Mouse (Mus musculus): ENCODE data around the gene Eif2b2.

Gene Eif2b2

DNA sequence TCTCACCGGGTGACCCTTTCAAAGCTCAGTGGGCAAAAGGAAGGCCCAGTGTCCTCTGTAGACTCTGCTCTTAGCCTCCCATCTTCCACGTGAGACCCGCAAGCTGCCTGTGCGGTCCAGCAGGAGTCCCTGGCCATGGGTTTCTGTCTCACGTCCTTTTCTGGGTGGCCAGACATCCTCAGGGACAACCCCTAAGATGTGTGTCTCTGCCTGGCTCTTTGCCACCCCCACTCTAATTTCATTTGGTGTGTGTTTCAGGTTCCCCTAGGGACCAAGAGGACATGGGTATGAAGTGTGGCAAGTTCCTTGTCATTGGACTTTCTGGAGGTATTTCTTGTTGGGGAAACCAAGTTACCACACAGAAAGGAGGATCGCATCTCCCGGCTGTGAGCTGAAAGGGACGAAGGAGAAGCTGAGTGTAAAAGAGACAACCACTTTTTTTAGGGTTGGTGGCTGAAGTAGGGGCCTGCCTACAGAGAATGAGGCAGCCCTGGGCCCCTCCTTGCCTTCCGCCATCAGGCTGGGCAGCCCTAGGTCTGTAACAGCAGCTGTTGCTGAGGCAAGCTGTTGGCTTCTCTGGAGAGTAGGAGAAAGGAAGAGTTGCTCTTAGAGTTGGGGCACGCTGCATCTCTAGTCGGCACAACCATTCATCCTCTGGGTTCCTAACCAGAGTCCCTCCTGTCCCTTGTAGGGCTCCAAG lies 25.2 kb upstream of the Eif2b2 start:
- DNase-seq (ENCODE audit: extremely low read depth, insufficient read length, low spot score), result no peak

DNA sequence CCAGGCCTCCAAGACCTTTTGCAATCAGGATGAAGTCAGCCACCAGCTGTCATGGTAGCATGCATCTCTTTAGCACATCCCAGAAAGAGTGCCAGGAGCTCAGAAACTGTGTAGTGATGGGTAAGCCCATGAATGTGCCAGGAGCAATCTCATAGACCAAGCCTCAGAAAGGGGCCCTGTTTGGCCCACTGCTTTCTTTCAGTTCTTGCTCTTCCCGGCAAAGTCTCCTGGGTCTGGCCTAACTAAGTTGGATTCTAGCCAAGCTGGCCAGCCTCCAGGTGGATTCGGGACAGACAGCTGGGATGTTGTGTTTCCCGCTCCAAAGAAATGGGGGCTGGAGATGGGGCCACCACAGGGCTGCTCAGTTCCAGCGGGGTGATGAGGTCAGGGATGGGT lies 24.7 kb upstream of the Eif2b2 start:
- peak; percentile 36 for DNase-seq (ENCODE audit: extremely low read depth, insufficient read length, low spot score)

GRCm38 (mm10) chr12:85195086-85195485 lies 24.2 kb upstream of the Eif2b2 start:
- DNase-seq (ENCODE audit: extremely low read depth, insufficient read length, low spot score), result no peak

- no peak for DNase-seq (ENCODE audit: extremely low read depth, insufficient read length, low spot score)
Observed at GRCm38 (mm10) chr12:85196191-85196590, 23.1 kb upstream of the Eif2b2 start.

DNA sequence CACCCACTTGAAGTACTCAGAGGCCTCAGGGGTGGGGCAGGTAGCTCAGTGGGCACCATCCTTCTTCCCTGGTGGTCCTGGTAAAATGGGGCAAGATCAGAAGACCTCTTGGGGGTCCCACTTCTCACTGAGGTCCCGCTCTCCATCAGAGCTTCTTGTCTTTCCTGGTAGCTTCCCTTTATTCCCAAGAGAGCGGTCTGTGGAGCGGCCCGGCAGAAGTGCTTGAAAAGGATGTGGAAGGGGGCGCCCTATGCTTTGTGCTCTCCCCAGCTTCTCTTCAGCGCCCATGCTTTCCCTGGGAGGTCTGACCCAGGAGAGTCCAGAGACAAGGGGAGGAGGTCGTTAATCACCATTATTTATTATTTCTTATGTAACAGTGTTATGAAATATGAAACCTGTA lies 21.9 kb upstream of the Eif2b2 start:
- no peak for DNase-seq (ENCODE audit: extremely low read depth, insufficient read length, low spot score)

DNA sequence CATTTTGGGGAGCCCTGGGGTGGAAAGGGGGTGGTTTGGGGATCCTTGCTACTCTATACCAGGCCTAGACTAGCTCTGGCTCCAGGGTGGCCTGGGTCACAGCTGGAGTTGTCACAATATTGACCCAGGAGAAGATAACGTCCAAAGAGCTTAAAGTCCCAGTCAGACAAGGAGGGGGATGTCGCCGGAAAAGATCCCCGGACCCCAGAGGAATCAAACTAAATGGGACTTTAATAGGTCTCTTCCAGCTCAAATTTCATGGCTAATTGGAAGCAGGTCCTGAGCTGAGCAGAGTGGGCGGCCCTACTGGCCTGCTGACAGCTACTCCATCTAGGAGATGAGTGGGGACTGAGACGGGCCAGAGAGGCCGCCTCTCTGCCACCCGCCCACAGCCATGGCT lies 21.3 kb upstream of the Eif2b2 start:
- DNase-seq (ENCODE audit: extremely low read depth, insufficient read length, low spot score), result no peak

- no peak for DNase-seq (ENCODE audit: extremely low read depth, insufficient read length, low spot score)
Observed at GRCm38 (mm10) chr12:85199954-85200353, 19.3 kb upstream of the Eif2b2 start.

DNA sequence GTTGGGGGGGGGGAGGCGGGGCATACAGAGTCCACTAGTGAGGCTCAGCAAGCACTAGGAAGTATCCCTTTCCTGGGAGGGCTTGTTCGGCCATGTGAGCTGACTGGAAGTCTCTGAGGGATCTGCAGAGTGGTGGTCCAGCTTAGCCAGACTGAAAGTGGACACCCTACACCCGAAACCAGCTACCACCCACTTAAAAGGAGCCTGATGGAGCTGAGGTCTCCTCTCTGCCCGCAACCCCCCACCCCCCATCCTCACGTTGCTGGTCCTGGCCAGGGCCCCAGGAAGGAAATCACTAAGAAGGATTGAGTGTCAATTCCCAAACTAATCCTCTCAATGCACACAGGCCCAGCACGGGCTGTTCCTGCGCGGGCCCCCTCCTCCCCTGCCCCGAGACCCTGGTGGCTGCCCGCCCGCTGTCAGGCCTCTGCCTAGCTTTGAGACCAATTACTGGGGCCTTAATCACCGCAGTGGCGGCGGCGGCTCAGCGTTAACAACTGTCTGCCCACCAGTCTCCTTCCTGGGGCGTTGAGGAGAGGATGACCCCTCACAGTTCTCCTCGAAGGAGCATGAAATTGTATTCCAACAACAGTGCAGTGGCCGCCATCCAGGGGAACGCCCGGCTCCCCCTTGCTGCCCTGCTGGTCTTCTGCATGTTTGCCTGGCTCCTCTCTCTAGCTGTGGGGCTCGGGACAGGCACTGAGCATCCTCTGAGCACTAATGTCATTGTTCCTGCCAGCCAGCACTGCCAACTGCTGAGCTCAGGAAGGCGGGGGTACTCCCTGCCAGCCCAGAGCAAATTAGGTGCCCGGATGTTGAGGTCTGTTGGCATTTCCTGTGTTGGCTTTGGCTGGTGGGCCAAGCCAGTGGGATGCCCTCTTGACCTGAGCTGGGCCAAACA lies 18.1 kb upstream of the Eif2b2 start:
- peak; percentile 91 for DNase-seq (ENCODE audit: extremely low read depth, insufficient read length, low spot score)

DNA sequence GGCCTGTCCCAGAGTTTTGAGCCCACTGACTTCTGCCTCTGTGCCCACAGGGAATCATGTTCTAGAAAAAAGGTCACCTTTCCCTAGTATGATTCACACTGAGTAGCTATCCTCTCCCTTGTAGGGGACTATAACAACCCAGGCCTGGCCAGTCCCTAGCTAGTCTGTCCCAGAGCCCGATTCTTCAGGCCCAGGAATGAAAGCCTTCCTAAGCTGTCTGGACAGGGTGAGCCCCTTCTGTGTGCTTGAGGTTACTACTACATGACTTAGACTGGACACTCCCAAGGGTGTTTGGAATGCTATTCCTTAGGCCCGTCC lies 17.5 kb upstream of the Eif2b2 start:
- no peak for DNase-seq (ENCODE audit: extremely low read depth, insufficient read length, low spot score)

DNA sequence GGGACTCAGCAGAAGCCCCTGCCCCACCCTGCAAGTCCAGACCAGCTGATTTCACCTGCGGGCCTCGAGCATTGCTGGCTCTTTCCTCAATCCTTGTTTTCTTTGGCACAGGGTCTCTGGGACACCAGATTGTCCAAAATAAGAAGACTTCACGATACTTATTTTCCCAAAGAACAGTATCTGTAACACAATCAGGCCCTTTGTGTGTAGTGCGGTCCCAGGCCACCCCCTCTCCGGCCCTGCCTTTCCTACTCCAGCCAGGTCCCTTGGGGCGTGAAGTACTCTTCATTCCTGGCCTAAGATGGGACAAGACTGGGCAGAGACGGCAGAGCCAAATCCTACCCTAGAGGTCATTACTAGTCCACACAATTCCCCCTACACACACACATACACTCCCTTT lies 17.1 kb upstream of the Eif2b2 start:
- peak; percentile 82 for DNase-seq (ENCODE audit: extremely low read depth, insufficient read length, low spot score)

DNA sequence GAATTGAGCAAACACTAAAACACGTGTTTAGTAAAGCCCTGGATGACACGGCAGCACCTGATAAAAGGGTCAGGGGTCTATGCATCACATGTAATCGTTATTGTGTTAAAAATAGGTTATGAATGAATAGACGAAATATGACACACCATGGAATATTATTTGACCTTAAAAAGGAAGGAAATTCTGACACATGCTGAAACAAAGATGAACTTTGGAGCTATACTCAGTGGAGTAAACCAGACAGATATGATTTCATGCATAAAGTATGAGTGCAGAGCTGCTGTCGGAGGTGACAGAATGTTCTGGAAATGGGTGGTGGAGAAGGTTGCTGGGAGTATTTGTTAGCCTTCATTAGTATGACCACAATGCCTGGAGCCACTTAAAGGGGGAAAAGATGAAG lies 15.6 kb upstream of the Eif2b2 start:
- DNase-seq (ENCODE audit: extremely low read depth, insufficient read length, low spot score), result no peak

GRCm38 (mm10) chr12:85204105-85204504 lies 15.2 kb upstream of the Eif2b2 start:
- no peak for DNase-seq (ENCODE audit: extremely low read depth, insufficient read length, low spot score)

GRCm38 (mm10) chr12:85205425-85205824 lies 13.9 kb upstream of the Eif2b2 start:
- DNase-seq (ENCODE audit: extremely low read depth, insufficient read length, low spot score), result no peak

DNA sequence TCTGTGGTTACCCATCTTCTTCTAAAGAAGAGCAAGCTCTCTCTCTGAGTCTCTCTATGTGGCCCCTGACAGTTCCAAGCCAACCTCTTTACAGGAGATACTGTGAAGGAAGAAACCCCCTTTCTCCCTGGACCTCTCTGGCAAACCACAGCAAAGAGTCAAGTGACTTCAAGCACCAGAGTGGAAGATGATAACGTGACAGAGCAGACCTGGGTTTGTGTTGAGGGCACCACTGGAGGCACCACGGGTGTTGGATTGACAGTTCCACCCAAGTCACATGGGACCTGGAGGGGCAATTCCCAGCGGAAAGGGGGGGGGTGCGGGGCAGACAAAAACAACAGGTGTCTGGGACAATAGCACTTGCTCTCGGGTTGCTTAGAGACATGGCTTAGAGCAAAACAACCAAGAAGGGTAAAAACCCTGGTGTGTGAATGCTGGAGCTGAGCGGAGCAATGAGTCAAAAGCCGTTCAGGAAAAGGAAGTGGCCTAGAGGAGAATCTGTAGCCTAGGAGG lies 10.5 kb upstream of the Eif2b2 start:
- DNase-seq (ENCODE audit: extremely low read depth, insufficient read length, low spot score), result no peak

- DNase-seq (ENCODE audit: extremely low read depth, insufficient read length, low spot score), result no peak
Observed at GRCm38 (mm10) chr12:85215031-85215430, 4.2 kb upstream of the Eif2b2 start.

DNA sequence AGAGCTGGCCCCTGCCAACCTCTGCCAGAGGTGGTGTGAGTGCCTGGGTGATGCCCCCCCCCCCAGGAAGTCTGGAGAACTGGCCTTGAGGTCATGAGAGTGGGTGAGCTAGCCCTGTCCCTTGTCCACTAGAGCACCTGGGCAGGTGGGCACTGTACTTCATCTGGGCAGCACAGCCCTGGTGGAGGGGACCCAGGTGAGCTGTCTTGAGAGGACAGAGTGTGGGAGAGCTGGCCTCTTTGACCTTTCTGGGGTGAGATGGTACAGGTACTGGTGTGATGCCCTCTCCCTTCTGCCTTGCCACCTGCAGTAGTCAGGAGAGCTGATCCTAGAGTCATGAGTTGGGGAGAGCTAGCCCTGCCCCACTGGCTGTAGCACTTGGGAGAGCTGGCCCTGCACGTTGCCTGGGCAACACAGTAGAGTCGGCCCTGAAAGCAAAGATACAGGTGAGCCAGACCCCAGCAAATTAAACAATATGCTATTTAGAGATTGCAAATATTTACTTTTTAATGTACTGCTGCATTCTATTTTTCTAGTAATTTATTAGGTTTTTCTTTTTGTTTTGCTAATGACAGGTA lies 1.5 kb upstream of the Eif2b2 start:
- no peak for DNase-seq (ENCODE audit: extremely low read depth, insufficient read length, low spot score)

GRCm38 (mm10) chr12:85219905-85220290 lies 617 bp downstream of the Eif2b2 start:
- no peak for DNase-seq (ENCODE audit: extremely low read depth, insufficient read length, low spot score)

DNA sequence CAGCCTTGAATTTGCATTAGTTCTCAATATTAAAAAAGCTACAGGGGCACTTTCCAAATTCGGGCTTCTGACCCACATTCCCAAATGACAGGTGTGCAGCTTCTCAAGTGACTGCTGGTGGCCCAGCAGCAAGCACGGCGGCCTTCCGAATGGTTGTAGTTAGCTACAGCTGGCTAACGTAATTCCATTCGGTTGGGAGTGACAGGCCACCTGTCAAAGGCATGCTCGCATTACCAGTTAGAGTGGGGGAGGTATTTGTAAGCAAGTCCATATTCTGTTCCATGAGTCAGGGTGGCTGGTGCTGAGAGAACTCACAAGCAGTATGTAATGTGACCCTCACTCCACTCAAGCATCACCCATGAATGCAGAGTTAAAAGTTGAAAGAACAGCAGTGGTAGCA lies 7.9 kb downstream of the Eif2b2 start:
- DNase-seq (ENCODE audit: extremely low read depth, insufficient read length, low spot score), result no peak

GRCm38 (mm10) chr12:85227876-85228599 lies 8.8 kb downstream of the Eif2b2 start:
- no peak for DNase-seq (ENCODE audit: extremely low read depth, insufficient read length, low spot score)

DNA sequence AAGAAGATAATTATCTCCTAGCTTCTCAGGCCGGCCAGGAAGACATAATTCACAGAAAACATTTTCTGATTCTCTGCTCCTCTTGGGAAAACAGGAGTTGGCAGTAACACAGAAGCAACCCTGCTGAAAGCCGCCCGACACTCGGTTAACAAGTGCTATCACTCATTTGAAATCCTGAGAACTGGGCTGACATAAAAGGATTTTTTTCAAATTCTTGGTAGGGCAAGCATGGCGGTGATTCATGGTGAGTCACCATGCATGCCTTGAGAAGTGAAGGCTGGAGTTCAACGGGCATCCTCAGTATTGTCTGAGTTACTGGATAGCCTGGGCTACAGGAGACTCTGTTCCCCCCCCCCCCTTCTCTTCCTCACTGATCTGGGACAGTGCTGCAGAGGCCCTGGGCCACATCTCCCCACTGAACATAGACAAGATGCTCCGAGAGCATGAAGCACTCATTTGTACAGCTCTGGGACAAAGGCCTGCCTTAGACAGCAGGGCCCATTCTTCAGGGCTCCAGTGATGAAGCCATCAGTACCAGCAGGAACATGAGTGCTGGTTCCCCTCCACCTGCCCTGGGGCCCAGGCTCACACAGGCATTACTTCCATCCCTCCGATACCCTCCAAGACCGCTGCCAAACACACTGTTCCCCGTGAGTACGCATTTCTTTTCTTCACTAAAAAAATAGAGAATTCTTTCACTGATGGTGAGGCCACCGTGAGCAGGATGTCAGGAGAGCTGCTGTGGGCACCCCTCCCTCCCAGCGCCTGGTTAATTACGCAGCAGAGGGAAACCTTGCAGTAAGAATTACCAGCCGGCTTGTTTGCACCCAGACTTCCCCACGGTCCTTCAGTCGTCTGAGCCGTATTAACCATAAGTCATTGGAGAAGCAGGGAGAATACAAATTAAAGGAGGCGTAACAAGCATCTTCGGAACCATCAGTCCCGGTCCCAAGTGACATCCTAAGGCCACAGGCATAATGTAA lies 14.4 kb downstream of the Eif2b2 start:
- DNase-seq (ENCODE audit: extremely low read depth, insufficient read length, low spot score), result peak; percentile 53
